Mouse (Mus musculus) thymus, postnatal 4 days (tissue): ENCODE data around the gene Lrrc61.

Experiments used
- DNase-seq: peaks from one replicate; pipeline ENCODE4 v3.0.0; 2021

The Lrrc61 gene

GRCm38 (mm10) chr6:48593158-48594042 lies 38.8 kb downstream of the Lrrc61 start, which contains the start of the genes Repin1 and Gm44965:
Repin1 (plus strand) TSS chr6:48593883.
Gm44965 (plus strand) TSS chr6:48593941.
- peak; percentile 81 for DNase-seq

GRCm38 (mm10) chr6:48594043-48594738 lies 39.6 kb downstream of the Lrrc61 start:
- DNase-seq, result peak; percentile 80

- no peak for DNase-seq
Observed at GRCm38 (mm10) chr6:48595278-48595677, 40.7 kb downstream of the Lrrc61 start.

- DNase-seq, result no peak
Observed at GRCm38 (mm10) chr6:48596545-48597232, 42.1 kb downstream of the Lrrc61 start.

GRCm38 (mm10) chr6:48597233-48597625 lies 42.6 kb downstream of the Lrrc61 start:
- DNase-seq, result no peak

GRCm38 (mm10) chr6:48600594-48600993 lies 46.0 kb downstream of the Lrrc61 start:
- no peak for DNase-seq

GRCm38 (mm10) chr6:48601271-48602079 lies 46.9 kb downstream of the Lrrc61 start, which contains the start of gene Zfp775:
Zfp775 (plus strand) TSS chr6:48602063.
- peak; percentile 94 for DNase-seq

GRCm38 (mm10) chr6:48602080-48602741 lies 47.6 kb downstream of the Lrrc61 start:
- DNase-seq, result peak; percentile 48

GRCm38 (mm10) chr6:48608124-48608523 lies 53.5 kb downstream of the Lrrc61 start:
- no peak for DNase-seq

GRCm38 (mm10) chr6:48609512-48609911 lies 54.9 kb downstream of the Lrrc61 start:
- no peak for DNase-seq

- DNase-seq, result no peak
Observed at GRCm38 (mm10) chr6:48610657-48611056, 56.1 kb downstream of the Lrrc61 start.

GRCm38 (mm10) chr6:48613464-48613863 lies 58.9 kb downstream of the Lrrc61 start:
- no peak for DNase-seq

GRCm38 (mm10) chr6:48614756-48615155 lies 60.2 kb downstream of the Lrrc61 start:
- no peak for DNase-seq

- DNase-seq, result no peak
Observed at GRCm38 (mm10) chr6:48620031-48620430, 65.4 kb downstream of the Lrrc61 start.
